Mouse (Mus musculus): ENCODE measurements around the gene Paqr5.

GRCm38 (mm10) chr9:61911300-61912128 is 115.1 kb downstream of the Paqr5 start:
- TF ChIP-seq CTCF (IDR thresholded peaks at IDR 0.05; ENCODE audit: control insufficient read depth, insufficient read depth, low read length) (no peak), POLR2A (IDR thresholded peaks at IDR 0.05; ENCODE audit: borderline replicate concordance, control insufficient read depth, low read depth, low read length) (no peak)
